Mouse (Mus musculus): ENCODE results near the gene Stat5b.

The Stat5b gene

DNA sequence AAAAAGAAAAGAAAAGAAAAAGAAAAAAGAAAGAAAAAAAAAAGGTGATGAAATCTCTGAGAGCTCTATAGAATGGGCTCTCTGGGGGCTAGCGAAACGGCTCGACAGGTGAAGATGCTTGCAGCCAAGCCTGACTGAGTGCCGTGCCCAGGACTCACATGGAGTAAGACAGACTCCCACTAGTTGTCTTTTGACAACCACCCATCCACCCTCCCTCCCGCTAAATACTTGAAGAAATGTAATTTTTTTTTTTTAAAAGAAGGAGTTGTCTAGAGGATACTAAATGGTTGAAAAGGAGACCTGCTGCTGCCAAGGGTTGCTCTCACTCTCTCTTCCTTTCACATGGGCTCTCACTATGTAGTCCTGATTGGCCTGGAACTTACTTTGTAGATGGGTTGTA is 111.8 kb downstream of the Stat5b start:
- intact Hi-C loops (cut with DNase I), result no loop called here

GRCm38 (mm10) chr11:100738066-100738604 is 112.4 kb downstream of the Stat5b start, which contains the start of gene Rab5c:
Gene Rab5c, minus strand, starts transcription at chr11:100738215.
- intact Hi-C loops (cut with DNase I), result no loop called here

DNA sequence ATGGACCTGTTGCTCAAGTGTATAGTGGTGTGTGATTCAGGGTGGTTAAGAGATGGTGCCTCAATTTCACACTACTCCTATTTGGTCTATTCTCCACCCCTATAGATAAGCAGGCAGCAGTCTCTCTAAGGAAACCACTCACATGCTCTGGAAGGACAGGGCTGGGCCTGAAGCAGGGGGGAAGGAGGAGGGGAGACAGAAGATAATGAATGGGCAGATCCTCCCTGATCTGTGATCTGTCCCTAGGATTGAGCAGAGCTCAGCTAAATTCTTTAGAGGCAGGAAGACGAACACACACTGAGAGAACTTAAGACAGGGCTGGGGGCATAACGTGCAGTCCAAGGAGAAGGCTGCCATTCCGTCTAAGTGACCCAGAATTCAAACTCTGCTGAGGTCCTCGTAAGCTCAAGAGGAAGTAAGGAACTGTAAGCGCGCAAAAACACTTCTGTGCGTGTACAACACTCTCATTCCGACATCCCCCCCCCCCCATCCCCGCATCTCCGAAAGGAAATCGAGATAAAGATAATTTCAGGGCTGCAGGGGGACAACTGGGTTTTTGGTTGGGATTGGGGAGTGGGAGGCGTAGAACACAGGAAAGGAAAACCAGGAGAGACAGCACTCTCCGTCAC is 113.3 kb downstream of the Stat5b start:
- intact Hi-C loops (cut with DNase I), result no loop called here

GRCm38 (mm10) chr11:100736746-100737080 is 113.8 kb downstream of the Stat5b start:
- intact Hi-C loops (cut with DNase I), result no loop called here

- intact Hi-C loops (cut with DNase I), result no loop called here
Measured at GRCm38 (mm10) chr11:100735954-100736745, 114.4 kb downstream of the Stat5b start.

DNA sequence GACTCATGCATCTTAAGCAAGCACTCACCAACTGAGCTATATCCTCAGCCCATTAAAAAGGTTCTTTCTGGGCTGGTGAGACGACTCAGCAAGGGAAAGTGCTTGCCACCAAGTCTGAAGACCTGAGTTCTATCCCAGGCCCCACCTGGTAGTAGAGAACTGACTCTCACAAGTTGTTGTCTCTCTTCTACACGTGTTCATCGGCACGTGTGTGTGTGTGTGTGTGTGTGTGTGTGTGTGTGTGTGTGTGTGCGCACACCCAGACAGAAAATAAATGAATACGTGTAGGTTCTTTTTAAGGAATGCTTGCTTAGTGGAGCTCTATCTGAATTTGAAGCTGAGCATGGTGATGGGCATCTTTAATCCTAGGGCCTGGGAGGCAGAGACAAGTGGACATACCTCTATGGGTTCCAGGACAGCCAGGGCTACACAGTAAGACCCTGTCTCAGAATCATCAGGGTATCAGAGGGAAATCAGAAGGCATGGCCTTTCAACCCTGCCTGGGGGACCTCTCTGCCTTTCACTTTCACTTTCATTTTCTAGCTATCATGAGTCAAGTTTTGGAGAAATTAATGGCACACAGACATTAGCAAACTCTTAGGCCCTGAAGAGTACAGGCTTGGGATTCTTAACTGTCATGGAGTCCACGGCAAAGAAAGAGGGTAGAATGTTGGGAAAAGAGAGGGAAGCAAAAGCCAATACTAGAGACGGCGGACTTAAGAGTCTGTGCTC is 115.2 kb downstream of the Stat5b start:
- intact Hi-C loops (cut with DNase I), result no loop called here

Data from adrenal gland (tissue).